Mouse (Mus musculus) brown adipose tissue, adult 24 weeks (tissue): ENCODE results near the gene Spock1. TPM values are rescaled to one million over a fixed set of nuclear protein-coding genes. Genes with fewer than 3 reads are reported as not detected.

ENCODE experiments used
- H3K27ac ChIP-seq: fragments of 200-500 bp; replicated peaks from 2 replicates; pipeline ENCODE4 v1.5.1; 2012; ENCODE audit warnings: low read depth, mild to moderate bottlenecking, low read length
- H3K4me1 ChIP-seq: fragments of 200-500 bp; 2 replicates; pipeline ENCODE4 v1.6.1; 2012; ENCODE audit warnings: low read length, mixed read lengths; ENCODE audit not compliant: control insufficient read depth, insufficient read depth, insufficient read length
- H3K4me3 ChIP-seq: fragments of 200-500 bp; 2 replicates; pipeline ENCODE4 v1.5.1; 2012; ENCODE audit warnings: low read depth, mild to moderate bottlenecking, low read length, moderate library complexity; ENCODE audit not compliant: insufficient read depth
- polyA plus RNA-seq: library from polyadenylated mRNA; stranded (reverse); fragments of >200 nt; gene quantifications from 2 replicates; pipeline ENCODE4 v1.2.4, GENCODE M21; 2012; ENCODE audit not compliant: missing spikeins, insufficient read depth, insufficient read length

The Spock1 gene
- polyA plus RNA-seq, 1 experiment = not detected

DNA sequence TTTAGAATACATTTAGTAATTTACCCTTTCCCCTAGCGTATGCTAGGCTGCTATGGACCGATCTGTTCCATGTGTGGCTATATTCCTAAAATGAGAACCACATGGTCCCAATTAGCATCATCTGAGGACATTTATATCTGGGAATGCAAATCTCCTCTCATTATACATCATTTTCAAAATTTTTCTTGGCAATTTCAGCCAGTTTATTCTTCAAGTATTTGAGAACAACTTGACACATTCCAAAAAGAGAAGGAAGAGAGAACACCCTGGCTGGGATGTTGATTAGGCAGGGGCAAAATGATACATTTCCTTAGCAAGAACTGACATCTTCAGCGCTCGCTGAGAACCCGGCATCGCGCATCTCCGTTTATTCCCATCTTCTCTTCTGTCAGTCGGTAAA lies 61.7 kb downstream of the Spock1 start:
- H3K4me1 ChIP-seq = no peaks in the 10 kb centered on the region
- H3K27ac ChIP-seq = no peak overlapping the region
- H3K4me3 ChIP-seq = no peak overlapping the region

DNA sequence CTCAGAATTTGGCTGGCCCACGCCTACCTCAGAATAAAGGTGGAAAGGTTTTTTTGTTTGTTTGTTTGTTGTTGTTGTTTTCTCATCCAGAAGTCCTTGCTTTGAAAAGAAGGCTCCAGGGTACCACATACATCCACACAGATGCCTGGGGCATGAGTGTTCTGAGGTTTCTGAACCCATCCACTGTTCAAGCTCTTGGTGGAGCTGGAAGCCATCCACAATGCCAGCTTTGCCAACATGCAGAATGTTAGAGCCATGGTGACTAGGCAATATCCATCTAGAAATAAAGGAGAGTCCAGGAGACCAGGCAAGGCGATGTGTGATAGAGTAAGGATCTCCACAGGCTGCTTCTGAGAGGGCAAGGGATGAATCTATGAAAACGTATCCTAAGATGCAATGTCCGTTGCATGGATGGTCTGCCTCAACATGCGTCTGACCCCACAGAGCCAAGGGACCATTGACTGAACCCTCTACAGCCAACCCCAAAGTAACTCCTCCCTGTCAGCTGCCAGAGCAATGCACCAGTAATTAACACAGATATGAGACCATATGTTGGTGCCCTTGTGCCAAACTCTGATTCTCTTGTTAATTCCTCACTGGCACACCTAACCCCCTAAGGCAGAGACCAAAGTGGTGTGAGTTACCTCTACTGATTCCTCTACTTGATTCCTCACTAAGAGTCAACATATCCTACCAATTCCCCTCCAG lies 66.8 kb downstream of the Spock1 start:
- Histone ChIP-seq H3K4me1 (no peaks in the 10 kb centered on the region), H3K27ac (no peak overlapping the region), H3K4me3 (no peak overlapping the region)

- no peak overlapping the region for H3K4me3 ChIP-seq
- H3K27ac ChIP-seq = no peak overlapping the region
Measured at GRCm38 (mm10) chr13:57837691-57838437, 70.3 kb downstream of the Spock1 start.

DNA sequence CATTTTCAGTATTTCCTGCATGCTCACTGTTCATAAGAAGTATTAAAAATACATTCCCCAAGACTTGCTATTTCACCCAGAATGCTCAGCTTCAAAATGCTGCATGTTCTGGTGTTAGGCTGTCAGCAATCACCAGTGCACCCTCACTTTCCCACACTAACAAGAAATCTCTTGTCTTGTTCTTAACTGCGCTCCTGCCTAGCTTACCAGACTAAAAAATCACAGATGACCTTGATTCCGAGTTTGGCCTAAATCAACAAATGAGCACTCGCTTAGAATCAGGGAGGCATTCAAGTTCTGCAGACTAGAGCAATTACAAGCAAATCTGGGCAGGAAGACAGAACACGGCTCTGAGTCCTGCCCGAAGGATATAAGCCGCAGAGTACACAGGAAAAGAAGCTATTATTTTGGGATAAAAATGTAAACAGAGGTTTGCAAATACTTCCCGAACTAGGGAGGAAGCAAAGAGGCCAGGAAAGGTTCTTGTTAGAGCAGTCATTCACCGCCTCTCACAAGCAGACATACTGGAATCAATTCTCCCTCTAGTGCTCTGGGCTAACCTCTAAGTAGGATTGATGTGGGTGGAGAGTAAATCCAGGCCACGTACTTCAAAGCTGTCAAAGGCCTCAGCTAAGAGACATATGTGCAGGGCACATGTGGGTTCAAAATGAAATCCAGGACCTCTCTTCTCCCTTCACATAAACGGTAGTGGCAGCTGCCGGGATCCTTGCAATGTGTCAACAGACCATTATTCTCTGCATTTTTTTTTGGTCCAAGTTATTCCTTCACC lies 76.6 kb downstream of the Spock1 start:
- Histone ChIP-seq H3K4me3 (no peak overlapping the region), H3K4me1 (no peaks in the 10 kb centered on the region), H3K27ac (no peak overlapping the region)

More at GRCm38 (mm10) chr13:57837691-57838437, 70.3 kb downstream of the Spock1 start:
- no peaks in the 10 kb centered on the region for H3K4me1 ChIP-seq

GRCm38 (mm10) chr13:57830896-57831295 lies 77.2 kb downstream of the Spock1 start:
- no peak overlapping the region for H3K27ac ChIP-seq
- no peak overlapping the region for H3K4me3 ChIP-seq
- no peaks in the 10 kb centered on the region for H3K4me1 ChIP-seq

GRCm38 (mm10) chr13:57830091-57830490 lies 78.0 kb downstream of the Spock1 start:
- Histone ChIP-seq H3K27ac (no peak overlapping the region), H3K4me1 (no peaks in the 10 kb centered on the region), H3K4me3 (no peak overlapping the region)

GRCm38 (mm10) chr13:57816276-57816675 lies 91.9 kb downstream of the Spock1 start:
- no peak overlapping the region for H3K27ac ChIP-seq
- H3K4me3 ChIP-seq = no peak overlapping the region
- no peaks in the 10 kb centered on the region for H3K4me1 ChIP-seq

- Histone ChIP-seq H3K4me1 (no peaks in the 10 kb centered on the region), H3K27ac (no peak overlapping the region), H3K4me3 (no peak overlapping the region)
Measured at GRCm38 (mm10) chr13:57812643-57813042, 95.5 kb downstream of the Spock1 start.

- Histone ChIP-seq H3K4me1 (no peaks in the 10 kb centered on the region), H3K27ac (no peak overlapping the region), H3K4me3 (no peak overlapping the region)
Measured at GRCm38 (mm10) chr13:57811253-57811652, 96.9 kb downstream of the Spock1 start.

DNA sequence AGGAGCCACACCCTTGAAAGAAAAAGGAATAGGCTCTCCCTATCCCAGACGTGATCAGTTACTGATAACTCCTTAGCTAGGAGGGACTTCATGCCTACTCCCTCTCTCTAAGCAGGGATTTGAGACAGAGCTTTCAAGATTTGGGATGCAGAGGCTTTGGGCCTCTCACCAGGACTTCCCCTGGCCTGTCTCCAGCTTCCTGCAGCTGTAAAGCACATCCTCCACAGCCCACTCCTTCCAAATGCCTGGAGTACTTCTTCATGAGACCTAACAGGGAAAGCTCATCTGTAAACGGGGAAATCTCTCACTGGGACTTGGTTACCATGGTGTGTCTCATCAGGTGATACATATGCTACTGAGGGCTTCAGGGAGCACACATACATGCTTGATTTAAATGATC lies 97.3 kb downstream of the Spock1 start:
- Histone ChIP-seq H3K4me3 (no peak overlapping the region), H3K4me1 (no peaks in the 10 kb centered on the region), H3K27ac (no peak overlapping the region)

- H3K4me3 ChIP-seq = no peak overlapping the region
- no peaks in the 10 kb centered on the region for H3K4me1 ChIP-seq
- no peak overlapping the region for H3K27ac ChIP-seq
Measured at GRCm38 (mm10) chr13:57810083-57810482, 98.0 kb downstream of the Spock1 start.

- H3K27ac ChIP-seq = no peak overlapping the region
- H3K4me1 ChIP-seq = no peaks in the 10 kb centered on the region
- H3K4me3 ChIP-seq = no peak overlapping the region
Measured at GRCm38 (mm10) chr13:57809603-57810002, 98.5 kb downstream of the Spock1 start.

- no peak overlapping the region for H3K4me3 ChIP-seq
- no peak overlapping the region for H3K27ac ChIP-seq
Measured at GRCm38 (mm10) chr13:57806816-57807215, 101.3 kb downstream of the Spock1 start.

GRCm38 (mm10) chr13:57806301-57806700 lies 101.8 kb downstream of the Spock1 start:
- Histone ChIP-seq H3K4me1 (no peaks in the 10 kb centered on the region), H3K27ac (no peak overlapping the region), H3K4me3 (no peak overlapping the region)

More at GRCm38 (mm10) chr13:57806816-57807215, 101.3 kb downstream of the Spock1 start:
- no peaks in the 10 kb centered on the region for H3K4me1 ChIP-seq

- Histone ChIP-seq H3K4me3 (no peak overlapping the region), H3K4me1 (no peaks in the 10 kb centered on the region), H3K27ac (no peak overlapping the region)
Measured at GRCm38 (mm10) chr13:57798633-57799032, 109.5 kb downstream of the Spock1 start.
